ENCODE assay signal across 29 mouse cellular contexts in the genomic region with DNA sequence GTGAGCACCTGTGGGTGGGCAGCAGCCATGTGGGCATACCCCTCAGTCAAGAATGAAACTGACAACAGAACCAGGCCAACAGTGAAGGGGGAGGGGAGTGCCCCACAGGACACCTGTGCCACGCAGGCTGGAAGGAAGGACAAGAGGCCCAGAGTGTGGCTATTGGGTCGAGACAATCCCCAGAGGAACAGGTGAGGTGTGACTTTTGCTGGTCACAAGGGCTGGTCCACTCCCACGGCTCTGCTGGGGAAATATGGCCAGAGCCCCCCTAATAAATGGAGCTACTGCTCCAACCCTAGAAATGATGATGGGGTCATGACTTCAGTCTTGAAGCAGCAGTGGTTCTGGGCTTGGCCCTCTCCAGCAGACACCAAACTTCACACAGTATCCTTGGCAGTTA.
"Had no signal": no experiment of that assay in that cellular context is flagged by ENCODE, and none has a peak within 500 bp of the region (broad histone marks: within the 10 kb centered on the region; RNA-seq: fewer than 3 reads in every experiment).

No protein-coding gene starts in this region.

- H3K9me3 ChIP-seq: heart, embryonic 10.5 days; heart, embryonic 12.5 days; heart, embryonic 13.5 days; heart, embryonic 15.5 days; hindbrain, embryonic 10.5 days; hindbrain, embryonic 12.5 days; hindbrain, embryonic 13.5 days; hindbrain, embryonic 15.5 days; intestine, embryonic 15.5 days; kidney, embryonic 15.5 days had no signal

- H3K9ac ChIP-seq: heart, embryonic 12.5 days; heart, embryonic 13.5 days; heart, embryonic 15.5 days; hindbrain, embryonic 12.5 days; hindbrain, embryonic 13.5 days; hindbrain, embryonic 14.5 days; hindbrain, embryonic 15.5 days; intestine, embryonic 15.5 days; kidney, embryonic 15.5 days had no signal

- H3K4me3 ChIP-seq: heart, embryonic 10.5 days; heart, embryonic 12.5 days; heart, embryonic 13.5 days; heart, embryonic 15.5 days; hindbrain, embryonic 10.5 days; hindbrain, embryonic 12.5 days; hindbrain, embryonic 13.5 days; hindbrain, embryonic 15.5 days; intestine, embryonic 15.5 days; kidney, embryonic 15.5 days; layer of hippocampus, adult 2 months; left cerebral cortex, adult 2 months had no signal

- DNase-seq: heart, postnatal 10 days; heart, postnatal 36 days; heart, postnatal 4 days; kidney, adult 11 months; kidney, adult 18-20 months; kidney, adult 2 months; kidney, adult 8-10 months; kidney, adult 9 months; kidney, postnatal 10 days; kidney, postnatal 14 days; kidney, postnatal 36 days; kidney, postnatal 4 days; layer of hippocampus, adult 9-11 months; layer of hippocampus, postnatal 36 days had no signal

- H3K36me3 ChIP-seq: heart, embryonic 15.5 days had no signal

- H3K27me3 ChIP-seq: heart, embryonic 12.5 days; heart, embryonic 13.5 days; heart, embryonic 15.5 days; hindbrain, embryonic 12.5 days; hindbrain, embryonic 13.5 days; hindbrain, embryonic 15.5 days; intestine, embryonic 15.5 days; kidney, embryonic 15.5 days had no signal

- H3K27ac ChIP-seq: heart, embryonic 10.5 days; heart, embryonic 13.5 days; heart, embryonic 15.5 days; hindbrain, embryonic 10.5 days; hindbrain, embryonic 12.5 days; hindbrain, embryonic 13.5 days; hindbrain, embryonic 14.5 days; hindbrain, embryonic 15.5 days; hindbrain, postnatal 0 days; intestine, embryonic 15.5 days; kidney, embryonic 15.5 days; kidney, postnatal 0 days; layer of hippocampus, adult 2 months; left cerebral cortex, adult 2 months had no signal
